Mouse (Mus musculus): ENCODE data around the gene Cxcr4. TPM values are rescaled to one million over a fixed set of nuclear protein-coding genes. Genes with fewer than 3 reads are reported as not detected.
"Not testable (repeated sequence)": the region's sequence is repeated elsewhere in the genome, so short reads cannot be mapped to it uniquely, and the experiment has no call there.

Cxcr4 gene
- total RNA-seq, 2 experiments from 2014 or later: 35.9 to 37.7 TPM

GRCm38 (mm10) chr1:128601307-128601706 lies 9.2 kb upstream of the Cxcr4 start:
- no peak for DNase-seq (ENCODE audit: low spot score in 2 of 2)

- DNase-seq (ENCODE audit: low spot score in 2 of 2): no peak
These were observed 8.5 kb upstream of the Cxcr4 start for GRCm38 (mm10) chr1:128600549-128600948.

DNA sequence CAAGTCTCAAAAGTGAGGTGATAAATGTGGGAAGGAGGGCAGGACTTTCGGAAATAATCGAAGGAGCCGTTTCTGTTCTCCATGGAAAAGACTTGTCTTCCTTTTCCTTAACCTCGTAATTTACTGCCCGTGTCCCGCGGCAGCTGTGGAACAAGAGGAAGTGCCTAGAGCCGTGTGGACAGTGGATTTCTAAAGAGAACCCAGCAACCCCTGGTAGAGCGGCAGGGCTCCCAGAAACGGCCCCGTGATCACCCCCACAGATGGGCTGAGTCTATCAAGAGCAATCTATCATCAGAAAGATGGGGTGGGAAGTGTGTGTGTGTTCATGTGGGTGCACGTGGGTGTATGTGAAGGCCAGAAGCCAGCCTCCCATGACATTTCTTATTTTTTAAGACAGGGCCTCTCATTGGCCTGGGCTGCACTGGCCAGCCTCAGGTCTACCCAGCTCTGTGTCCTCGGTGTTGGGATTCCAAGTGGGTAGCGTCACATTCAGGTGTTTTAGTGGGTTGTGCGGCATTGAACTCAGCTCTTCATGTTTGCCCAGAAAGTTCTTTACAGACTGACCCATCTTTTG lies 5.2 kb upstream of the Cxcr4 start:
- DNase-seq (ENCODE audit: low spot score in 2 of 2): no peak

GRCm38 (mm10) chr1:128595528-128595927 lies 3.4 kb upstream of the Cxcr4 start:
- no peak for DNase-seq (ENCODE audit: low spot score in 2 of 2)

GRCm38 (mm10) chr1:128595105-128595420 lies 3.0 kb upstream of the Cxcr4 start:
- no peak for DNase-seq (ENCODE audit: low spot score in 2 of 2)

DNA sequence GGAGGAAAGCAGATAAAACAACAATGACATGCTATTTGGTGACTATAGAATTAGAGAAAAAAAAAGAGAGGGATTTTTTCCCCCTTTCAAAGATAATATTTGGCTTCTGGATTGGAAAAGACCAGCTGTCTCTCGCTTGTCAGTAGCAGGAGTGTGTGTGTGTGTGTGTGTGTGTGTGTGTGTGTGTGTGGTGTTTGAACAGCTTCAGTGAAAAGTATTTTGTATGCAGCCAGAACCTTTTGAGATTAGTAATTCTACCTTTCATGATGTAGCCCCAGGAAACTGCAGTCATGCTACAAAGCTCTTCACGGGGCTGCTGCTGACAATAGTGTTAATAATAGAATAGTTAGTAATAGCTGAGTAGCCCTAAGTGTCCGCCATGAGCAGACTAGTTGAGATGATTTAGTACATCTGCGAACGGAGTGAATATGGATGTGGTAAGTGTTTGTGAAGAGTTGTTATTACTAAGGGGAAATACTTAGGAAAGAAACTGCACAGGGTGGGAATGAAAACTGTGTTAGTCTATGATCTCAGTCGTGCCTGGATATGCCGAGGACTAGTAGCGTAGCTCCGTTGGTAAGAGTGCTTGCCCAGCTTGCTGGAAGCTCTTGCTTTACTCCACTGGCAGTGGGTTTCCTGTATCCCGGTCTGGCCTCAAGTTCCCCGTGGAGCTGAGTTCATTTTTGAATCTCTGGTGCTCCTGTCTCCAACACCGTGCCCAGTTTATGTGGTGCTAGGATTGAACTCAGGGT lies 2.4 kb upstream of the Cxcr4 start:
- DNase-seq (ENCODE audit: low spot score in 2 of 2): no peak

DNA sequence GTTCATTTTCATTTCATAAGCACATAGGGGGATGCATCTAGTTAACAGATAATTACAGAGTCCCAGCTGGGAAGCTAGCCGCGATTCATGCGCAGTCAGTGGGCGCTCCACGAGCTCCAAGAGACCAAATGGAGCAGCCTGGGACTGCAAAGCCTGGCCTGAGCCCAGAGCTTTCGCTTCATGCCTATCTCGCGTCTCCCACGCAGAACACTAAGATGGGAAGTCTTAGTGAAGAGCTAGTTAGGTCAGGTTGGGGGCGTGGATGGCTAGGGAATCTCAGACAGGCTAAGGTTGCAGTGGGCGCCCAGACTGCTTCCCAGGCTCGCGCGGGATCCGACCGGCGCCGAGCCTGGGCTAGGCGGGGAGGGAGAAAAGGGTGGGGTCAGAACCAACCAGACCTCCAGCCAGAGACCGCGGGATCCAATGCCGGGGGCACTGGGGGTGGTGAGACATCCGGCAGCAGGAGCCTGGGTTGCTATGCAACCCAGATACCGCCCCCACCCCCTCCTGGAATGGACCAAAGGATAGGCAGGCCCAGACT lies 938 bp upstream of the Cxcr4 start:
- no peak for DNase-seq (ENCODE audit: low spot score in 2 of 2)

DNA sequence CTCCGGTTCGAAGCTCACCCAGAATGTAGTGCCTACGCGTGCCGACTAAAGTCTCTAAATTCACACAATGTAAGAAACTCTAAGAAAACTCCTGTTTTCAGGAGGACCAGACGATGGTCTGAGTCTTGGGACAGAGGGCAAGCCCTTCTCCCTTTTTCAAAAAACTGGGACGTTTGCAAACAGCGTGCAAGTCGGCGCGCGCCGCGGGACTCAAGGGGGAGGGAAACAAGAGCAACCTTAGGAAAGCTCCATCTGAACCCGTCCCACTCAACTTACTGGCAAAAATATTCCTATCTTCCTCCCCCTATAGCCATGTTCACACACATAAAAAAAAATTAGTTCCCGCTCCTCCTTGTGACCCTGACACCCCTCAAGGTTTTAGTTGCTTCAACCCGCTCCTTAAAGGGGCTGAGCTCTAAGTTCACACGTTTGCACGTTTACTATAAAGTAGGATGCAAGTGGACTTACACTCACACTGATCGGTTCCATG lies 327 bp downstream of the Cxcr4 start:
- no peak for DNase-seq (ENCODE audit: low spot score in 2 of 2)

DNA sequence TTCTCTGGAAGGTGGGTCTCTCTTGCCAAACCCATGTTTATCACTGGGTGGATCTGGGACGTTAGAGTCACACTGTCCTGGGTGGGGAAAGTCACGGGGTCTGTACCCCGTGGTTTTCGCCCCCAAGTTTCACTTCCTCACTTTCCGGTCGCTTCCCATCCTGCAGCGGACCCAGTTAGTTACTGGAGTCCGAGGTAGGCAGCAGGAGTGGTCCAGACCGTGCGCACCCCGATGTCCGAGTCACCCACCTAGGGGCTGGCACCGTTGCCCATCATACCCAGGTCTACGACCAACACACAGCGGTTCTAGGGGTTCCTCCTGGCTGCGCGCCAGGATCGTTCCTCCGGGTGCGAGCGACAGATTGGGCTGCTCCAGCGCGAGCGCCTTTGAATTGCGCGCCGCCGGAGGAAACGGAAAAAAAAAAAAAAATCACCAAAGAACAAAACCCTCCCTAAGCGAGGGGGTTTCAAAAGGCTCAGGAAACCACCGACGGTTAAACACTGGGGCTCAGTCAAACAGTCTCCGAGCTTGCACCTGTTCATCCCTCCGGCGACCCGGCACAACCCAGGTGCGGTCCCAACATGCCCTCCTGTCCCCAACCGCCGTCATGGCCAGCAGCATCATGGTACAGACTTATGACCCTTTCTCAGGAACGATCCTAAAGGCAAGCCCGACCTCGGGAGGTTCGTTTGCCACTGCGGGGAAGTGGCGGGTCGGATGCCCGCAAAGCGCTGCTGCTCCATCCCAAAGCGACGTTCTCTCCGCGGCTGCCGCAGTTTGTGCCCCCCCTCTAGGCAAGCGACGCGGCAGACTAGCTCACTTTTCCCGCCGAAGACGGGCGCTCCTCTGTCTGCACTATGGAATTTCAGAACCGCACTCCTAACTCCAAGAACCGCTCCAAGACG lies 1.0 kb downstream of the Cxcr4 start:
- peak; percentile 18 to 21 for DNase-seq (ENCODE audit: low spot score in 2 of 2)

- DNase-seq (ENCODE audit: low spot score in 2 of 2): no peak
These were observed 2.1 kb downstream of the Cxcr4 start for GRCm38 (mm10) chr1:128590011-128590410.

DNA sequence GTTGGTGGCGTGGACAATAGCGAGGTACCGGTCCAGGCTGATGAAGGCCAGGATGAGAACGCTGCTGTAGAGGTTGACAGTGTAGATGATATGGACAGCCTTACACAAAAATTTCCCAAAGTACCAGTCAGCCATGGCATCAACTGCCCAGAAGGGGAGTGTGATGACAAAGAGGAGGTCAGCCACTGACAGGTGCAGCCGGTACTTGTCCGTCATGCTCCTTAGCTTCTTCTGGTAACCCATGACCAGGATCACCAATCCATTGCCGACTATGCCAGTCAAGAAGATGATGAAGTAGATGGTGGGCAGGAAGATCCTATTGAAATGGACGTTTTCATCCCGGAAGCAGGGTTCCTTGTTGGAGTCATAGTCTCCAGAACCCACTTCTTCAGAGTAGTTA lies 2.6 kb downstream of the Cxcr4 start:
- no peak for DNase-seq (ENCODE audit: low spot score in 2 of 2)

GRCm38 (mm10) chr1:128588337-128588736 lies 3.8 kb downstream of the Cxcr4 start:
- DNase-seq (ENCODE audit: low spot score in 2 of 2): no peak

GRCm38 (mm10) chr1:128586928-128587780 lies 4.9 kb downstream of the Cxcr4 start:
- DNase-seq (ENCODE audit: low spot score in 2 of 2): no peak

- no peak for DNase-seq (ENCODE audit: low spot score in 2 of 2)
These were observed 5.7 kb downstream of the Cxcr4 start for GRCm38 (mm10) chr1:128586162-128586927.

GRCm38 (mm10) chr1:128585396-128586161 lies 6.5 kb downstream of the Cxcr4 start:
- DNase-seq (ENCODE audit: low spot score in 2 of 2): no peak

GRCm38 (mm10) chr1:128584716-128585115 lies 7.4 kb downstream of the Cxcr4 start:
- not testable (repeated sequence) for DNase-seq (ENCODE audit: low spot score in 2 of 2)

GRCm38 (mm10) chr1:128583279-128583872 lies 8.7 kb downstream of the Cxcr4 start:
- no peak for DNase-seq (ENCODE audit: low spot score in 2 of 2)

GRCm38 (mm10) chr1:128580321-128580720 lies 11.8 kb downstream of the Cxcr4 start:
- no peak for DNase-seq (ENCODE audit: low spot score in 2 of 2)

GRCm38 (mm10) chr1:128578454-128578853 lies 13.6 kb downstream of the Cxcr4 start:
- no peak for DNase-seq (ENCODE audit: low spot score in 2 of 2)

All from adrenal gland, postnatal 4 days (tissue).